Mouse (Mus musculus) layer of hippocampus, postnatal 36 days (tissue): ENCODE results near the gene Timp1. TPM values are rescaled to one million over a fixed set of nuclear protein-coding genes. Genes with fewer than 3 reads are reported as not detected.

Experiments
- microRNA-seq, 2 experiments: library from miRNA; unstranded; fragments of <30 nt; microRNA quantifications; one replicate each; pipeline ENCODE4 v1.2.0; 2021
- total RNA-seq, 2 experiments: library from RNA; stranded (reverse); gene quantifications; 2 replicates each; pipeline ENCODE4 v1.2.3; 2021

Gene Timp1
- total RNA-seq, 2 experiments from 2014 or later: 0.42 to 0.63 TPM

Small RNA genes lying within 50 kb of the gene (microRNA-seq; reads per million reads assigned to microRNA genes)
- 0 to 0.21 reads per million in 2 experiments for gene Gm24824
- 6.6 to 8.7 reads per million in 2 experiments for gene Mir5617

Other genes with a start within 250 kb of the Timp1 start
- gene Uba1, start 211.8 kb upstream of the Timp1 start, total RNA-seq: 100 to 1,000 TPM; 373 to 384 TPM
- 100 to 1,000 TPM; 224 to 227 TPM for gene Cdk16, start 182.2 kb upstream of the Timp1 start, total RNA-seq
- 100 to 1,000 TPM; 111 to 113 TPM for gene Usp11, start 166.3 kb upstream of the Timp1 start, total RNA-seq
- 100 to 1,000 TPM; 186 to 190 TPM for gene Araf, start 72.4 kb upstream of the Timp1 start, total RNA-seq
- gene Syn1, start 50.8 kb downstream of the Timp1 start, total RNA-seq: 100 to 1,000 TPM; 444 to 469 TPM
- gene Cfp, start 61.4 kb downstream of the Timp1 start, total RNA-seq: 10 to 100 TPM; 15.0 to 22.8 TPM
- gene Elk1, start 80.4 kb downstream of the Timp1 start, total RNA-seq: 10 to 100 TPM; 90.7 to 95.4 TPM
- 10 to 100 TPM; 11.5 to 12.2 TPM for gene Uxt, start 91.9 kb downstream of the Timp1 start, total RNA-seq
- gene Zfp182, start 192.2 kb downstream of the Timp1 start, total RNA-seq: 10 to 100 TPM; 10.2 to 13.5 TPM
- gene Spaca5, start 198.2 kb downstream of the Timp1 start, total RNA-seq: not detected
- 1 to 10 TPM; 3.0 to 3.8 TPM for gene Zfp300, start 219.4 kb downstream of the Timp1 start, total RNA-seq
- gene Ssxa1, start 245.7 kb downstream of the Timp1 start, total RNA-seq: not detected